Mouse (Mus musculus): Measurements from ENCODE around the gene Arih2. TPM values are rescaled to one million over a fixed set of nuclear protein-coding genes. Genes with fewer than 3 reads are reported as not detected.
A peak's percentile ranks its signal among the peaks of the same experiment; 100 is the strongest.

The Arih2 gene
- total and polyA plus RNA-seq, 3 experiments = 25.9 to 45.5 (median 42.5) TPM

- intact Hi-C loops (cut with DNase I) = no loop called here
- H3K9ac ChIP-seq (ENCODE audit: low read depth, low read length) = no peak overlapping the region
- 0 out of 2 replicates have a peak, but pooled peaks cover 3% of the 10 kb centered on the region for H3K4me1 ChIP-seq (ENCODE audit: control insufficient read depth, insufficient read depth, low read length)
- no peaks in the 10 kb centered on the region for H3K27me3 ChIP-seq (ENCODE audit: control insufficient read depth, insufficient read depth, low read length)
- 89% methylated on average over 6 of the region's 6 CpGs for WGBS
- H3K36me3 ChIP-seq (ENCODE audit: control insufficient read depth, insufficient read depth, low read length) = no peaks in the 10 kb centered on the region
- H3K79me2 ChIP-seq (replicated peaks; ENCODE audit: control insufficient read depth, insufficient read depth, low read length) = no peaks in the 10 kb centered on the region
- TF ChIP-seq POLR2A (IDR thresholded peaks at IDR 0.05; ENCODE audit: insufficient read depth, low read depth, low read length) = no peak
- no peak for TF ChIP-seq EP300 (IDR thresholded peaks at IDR 0.05; ENCODE audit: insufficient read depth, low read depth, low read length)
- TF ChIP-seq CTCF (IDR thresholded peaks at IDR 0.05) = no peak
- DNase-seq = no peak
- no peak overlapping the region for H3K27ac ChIP-seq
- no peak overlapping the region for H3K4me3 ChIP-seq
Observed at GRCm38 (mm10) chr9:108687181-108687580, 38.0 kb upstream of the Arih2 start.

DNA sequence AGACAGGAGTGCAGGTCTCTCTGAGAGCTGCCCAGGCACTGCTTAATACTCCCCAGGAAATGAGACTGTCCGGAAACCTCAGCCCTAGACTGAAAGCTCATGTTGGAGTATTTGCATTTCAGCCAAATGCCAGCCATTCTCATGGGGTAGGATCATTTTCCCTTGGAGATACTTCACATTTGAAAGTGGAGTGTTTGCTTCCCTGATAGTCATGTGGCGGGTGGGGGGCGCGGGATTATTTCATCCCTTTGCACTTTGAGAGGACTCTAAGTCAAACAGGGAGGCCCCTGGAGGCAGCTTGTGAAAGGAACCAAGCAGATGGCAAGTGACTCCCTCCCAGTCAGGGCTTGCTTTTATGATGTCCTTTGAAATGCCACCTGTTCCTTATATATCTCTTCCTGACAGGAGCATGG is 37.3 kb upstream of the Arih2 start:
- H3K36me3 ChIP-seq (ENCODE audit: control insufficient read depth, insufficient read depth, low read length) = no peaks in the 10 kb centered on the region
- TF ChIP-seq EP300 (IDR thresholded peaks at IDR 0.05; ENCODE audit: insufficient read depth, low read depth, low read length) (no peak), CTCF (IDR thresholded peaks at IDR 0.05) (no peak), POLR2A (IDR thresholded peaks at IDR 0.05; ENCODE audit: insufficient read depth, low read depth, low read length) (no peak)
- 0 out of 2 replicates have a peak, but pooled peaks cover under 1% of the 10 kb centered on the region for H3K4me1 ChIP-seq (ENCODE audit: control insufficient read depth, insufficient read depth, low read length)
- no peak overlapping the region for H3K4me3 ChIP-seq
- intact Hi-C loops (cut with DNase I) = no loop called here
- 61% methylated on average over 4 of the region's 4 CpGs for WGBS
- DNase-seq = no peak
- no peak overlapping the region for H3K27ac ChIP-seq
- H3K9ac ChIP-seq (ENCODE audit: low read depth, low read length) = no peak overlapping the region
- H3K79me2 ChIP-seq (replicated peaks; ENCODE audit: control insufficient read depth, insufficient read depth, low read length) = no peaks in the 10 kb centered on the region
- no peaks in the 10 kb centered on the region for H3K27me3 ChIP-seq (ENCODE audit: control insufficient read depth, insufficient read depth, low read length)

GRCm38 (mm10) chr9:108680026-108680425 is 30.8 kb upstream of the Arih2 start:
- no peaks in the 10 kb centered on the region for H3K79me2 ChIP-seq (replicated peaks; ENCODE audit: control insufficient read depth, insufficient read depth, low read length)
- no peaks in the 10 kb centered on the region for H3K36me3 ChIP-seq (ENCODE audit: control insufficient read depth, insufficient read depth, low read length)
- no peaks in the 10 kb centered on the region for H3K4me1 ChIP-seq (ENCODE audit: control insufficient read depth, insufficient read depth, low read length)
- WGBS = 90% methylated on average over 15 of the region's 15 CpGs
- H3K9ac ChIP-seq (ENCODE audit: low read depth, low read length) = no peak overlapping the region
- intact Hi-C loops (cut with DNase I) = no loop called here
- H3K27me3 ChIP-seq (ENCODE audit: control insufficient read depth, insufficient read depth, low read length) = no peaks in the 10 kb centered on the region
- no peak for TF ChIP-seq POLR2A (IDR thresholded peaks at IDR 0.05; ENCODE audit: insufficient read depth, low read depth, low read length)
- no peak for TF ChIP-seq EP300 (IDR thresholded peaks at IDR 0.05; ENCODE audit: insufficient read depth, low read depth, low read length)
- TF ChIP-seq CTCF (IDR thresholded peaks at IDR 0.05) = no peak
- DNase-seq = no peak
- H3K4me3 ChIP-seq = no peak overlapping the region
- H3K27ac ChIP-seq = no peak overlapping the region

DNA sequence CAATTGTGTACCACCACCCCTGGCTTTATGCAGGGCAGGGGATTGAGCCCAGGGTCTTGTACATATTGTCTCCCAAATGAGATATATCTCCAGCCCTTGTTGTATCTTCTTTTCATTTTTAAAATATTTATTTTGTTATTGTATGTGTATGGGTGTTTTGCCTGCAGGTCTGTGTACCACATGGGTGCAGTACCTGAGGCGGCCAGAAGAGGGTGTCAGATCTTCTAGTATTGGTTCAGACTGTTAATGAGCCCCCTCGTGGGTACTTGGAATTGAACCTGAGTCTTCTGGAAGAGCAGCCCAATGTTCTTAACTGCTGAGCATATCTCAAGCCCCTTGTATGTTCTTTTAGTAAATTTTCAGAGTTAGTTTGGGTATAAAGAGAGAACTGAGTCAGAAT is 24.0 kb upstream of the Arih2 start:
- no peak for TF ChIP-seq POLR2A (IDR thresholded peaks at IDR 0.05; ENCODE audit: insufficient read depth, low read depth, low read length)
- TF ChIP-seq CTCF (IDR thresholded peaks at IDR 0.05) = peak; percentile 56
- TF ChIP-seq EP300 (IDR thresholded peaks at IDR 0.05; ENCODE audit: insufficient read depth, low read depth, low read length) = no peak
- DNase-seq = no peak
- intact Hi-C loops (cut with DNase I) = no loop called here
- Histone ChIP-seq H3K79me2 (replicated peaks; ENCODE audit: control insufficient read depth, insufficient read depth, low read length) (no peaks in the 10 kb centered on the region), H3K9ac (ENCODE audit: low read depth, low read length) (no peak overlapping the region), H3K36me3 (ENCODE audit: control insufficient read depth, insufficient read depth, low read length) (no peaks in the 10 kb centered on the region), H3K27me3 (ENCODE audit: control insufficient read depth, insufficient read depth, low read length) (no peaks in the 10 kb centered on the region), H3K4me1 (ENCODE audit: control insufficient read depth, insufficient read depth, low read length) (no peaks in the 10 kb centered on the region), H3K27ac (no peak overlapping the region), H3K4me3 (no peak overlapping the region)
- 47% methylated on average over 2 of the region's 2 CpGs for WGBS

GRCm38 (mm10) chr9:108669875-108670274 is 20.7 kb upstream of the Arih2 start:
- TF ChIP-seq CTCF (IDR thresholded peaks at IDR 0.05) (peak; percentile 43), POLR2A (IDR thresholded peaks at IDR 0.05; ENCODE audit: insufficient read depth, low read depth, low read length) (no peak)
- no peak for DNase-seq
- 69% methylated on average over 8 of the region's 8 CpGs for WGBS
- intact Hi-C loops (cut with DNase I) = no loop called here
- no peaks in the 10 kb centered on the region for H3K4me1 ChIP-seq (ENCODE audit: control insufficient read depth, insufficient read depth, low read length)
- no peak overlapping the region for H3K27ac ChIP-seq
- no peak overlapping the region for H3K9ac ChIP-seq (ENCODE audit: low read depth, low read length)
- no peaks in the 10 kb centered on the region for H3K27me3 ChIP-seq (ENCODE audit: control insufficient read depth, insufficient read depth, low read length)
- no peak overlapping the region for H3K4me3 ChIP-seq
- no peaks in the 10 kb centered on the region for H3K79me2 ChIP-seq (replicated peaks; ENCODE audit: control insufficient read depth, insufficient read depth, low read length)
- H3K36me3 ChIP-seq (ENCODE audit: control insufficient read depth, insufficient read depth, low read length) = no peaks in the 10 kb centered on the region

DNA sequence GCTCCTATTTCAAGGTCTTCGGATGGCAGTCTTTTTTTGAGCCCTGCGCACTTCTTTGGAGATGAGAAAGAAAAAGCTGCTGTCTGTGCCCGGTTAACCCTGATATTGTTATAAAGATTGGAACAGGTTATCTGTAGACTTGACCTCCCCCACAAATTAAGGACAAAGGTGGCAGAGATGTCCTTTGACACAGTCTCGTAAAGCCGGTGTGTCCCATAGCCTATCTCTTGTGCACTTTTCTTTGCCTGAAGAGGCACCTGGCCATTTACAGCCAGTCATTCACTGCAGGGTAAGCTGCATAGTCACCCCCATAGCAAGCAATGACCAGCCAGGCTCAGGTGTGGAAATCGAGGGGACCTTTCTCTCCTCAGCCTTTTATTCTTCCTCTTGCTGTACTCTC is 13.5 kb upstream of the Arih2 start:
- peak overlapping the region; percentile 66 for H3K4me3 ChIP-seq
- H3K27ac ChIP-seq = peak overlapping the region; percentile 81
- H3K9ac ChIP-seq (ENCODE audit: low read depth, low read length) = peak overlapping the region; percentile 80
- H3K4me1 ChIP-seq (ENCODE audit: control insufficient read depth, insufficient read depth, low read length) = peaks cover 3% of the 10 kb centered on the region
- peaks cover 6% of the 10 kb centered on the region for H3K36me3 ChIP-seq (ENCODE audit: control insufficient read depth, insufficient read depth, low read length)
- no peaks in the 10 kb centered on the region; the same call in 1 of the 2 replicates for H3K79me2 ChIP-seq (replicated peaks; ENCODE audit: control insufficient read depth, insufficient read depth, low read length)
- peak in 1 of 2 experiments; percentile 4 for DNase-seq
- no peak for TF ChIP-seq POLR2A (IDR thresholded peaks at IDR 0.05; ENCODE audit: insufficient read depth, low read depth, low read length)
- no peak for TF ChIP-seq EP300 (IDR thresholded peaks at IDR 0.05; ENCODE audit: insufficient read depth, low read depth, low read length)
- no peak for TF ChIP-seq CTCF (IDR thresholded peaks at IDR 0.05)
- H3K27me3 ChIP-seq (ENCODE audit: control insufficient read depth, insufficient read depth, low read length) = no peaks in the 10 kb centered on the region
- WGBS = 22% methylated on average over 6 of the region's 6 CpGs
- intact Hi-C loops (cut with DNase I) = no loop called here

Data from heart, adult 2 months (tissue).